Comparison of ENCODE assay signal across 8 mouse cellular contexts in the genomic region with DNA sequence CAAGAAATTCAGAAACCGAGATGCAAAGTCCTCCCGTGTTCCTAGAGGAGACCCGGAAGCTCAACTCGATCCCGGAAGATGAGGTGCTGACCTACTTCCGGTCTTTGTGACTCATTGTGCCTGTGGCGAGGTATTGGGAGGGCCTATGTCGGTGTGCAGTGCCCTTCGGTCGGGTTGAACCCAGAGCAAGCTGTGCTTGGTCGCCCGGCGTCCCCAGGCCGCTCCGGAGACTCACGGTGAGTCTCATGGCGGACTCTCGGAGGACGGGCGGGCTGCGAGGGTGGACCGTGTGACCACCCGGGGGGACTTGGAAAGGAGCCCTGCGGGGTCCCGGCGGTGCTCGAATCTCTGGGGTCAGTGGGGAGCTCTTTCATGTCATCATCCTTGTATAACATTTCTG. TPM values are rescaled to one million over a fixed set of nuclear protein-coding genes. Genes with fewer than 3 reads are reported as not detected.
A peak's percentile ranks its signal among the peaks of the same experiment; 100 is the strongest.
DNase-seq lines count a peak whose midpoint lies in the region; ATAC-seq lines count a peak whose summit lies in the region.

Zkscan1 (plus strand) TSS at position 89 of the 400 bp plus-strand sequence.

- H3K4me2 ChIP-seq in hindbrain, embryonic 15.5 days: peak within 1 kb of the TSS; percentile 78

- peak within 1 kb of the TSS; percentile 98 for H3K9ac ChIP-seq in hindbrain, embryonic 15.5 days

- no peaks in the 10 kb centered on the region for H3K36me3 ChIP-seq in hindbrain, embryonic 15.5 days

- peak; percentile 88 for DNase-seq in T-cell, adult 2 months (ENCODE audit: low spot score)
- peak; percentile 77 to 80 for DNase-seq in cerebellum, postnatal 36 days
- peak; percentile 72 to 82 for DNase-seq in frontal cortex, postnatal 36 days (ENCODE audit: low spot score in 2 of 2)
- peak; percentile 73 for DNase-seq in left cerebral cortex, adult 11 months (ENCODE audit: low spot score)
- DNase-seq in lung, postnatal 4 days: peak; percentile 83
- DNase-seq in retina, postnatal 7 days (ENCODE audit: low read depth, low spot score): peak; percentile 83
- DNase-seq in urinary bladder, adult 2 months (ENCODE audit: low spot score): peak; percentile 53

- H3K4me1 ChIP-seq in hindbrain, embryonic 15.5 days (replicated peaks): peaks cover 36% of the 10 kb centered on the region

- peak within 1 kb of the TSS; percentile 91 for H3K27ac ChIP-seq in hindbrain, embryonic 15.5 days (replicated peaks)

- H3K4me3 ChIP-seq in hindbrain, embryonic 15.5 days: peak within 1 kb of the TSS; percentile 86

- ATAC-seq in hindbrain, embryonic 15.5 days (ENCODE audit: low FRiP score, low read depth): peak; percentile 95

- no peaks in the 10 kb centered on the region for H3K27me3 ChIP-seq in hindbrain, embryonic 15.5 days

- WGBS in hindbrain, embryonic 15.5 days: 0% methylated on average over 27 of the region's 27 CpGs

- no peaks in the 10 kb centered on the region for H3K9me3 ChIP-seq in hindbrain, embryonic 15.5 days

RNA-seq across cellular contexts. Expression of gene Zkscan1, which starts in this region (rescaled TPM):
- 20.8 and 22.1 TPM in 2 replicates for polyA plus RNA-seq in hindbrain, embryonic 15.5 days (2015; fragmentation: Nextera tagmentation; extraction: Ambion mirVana)
- polyA plus RNA-seq in urinary bladder, adult 2 months (2012; rRNA removed): 10.2 and 13.2 TPM in 2 replicates

Comparison
In these comparisons a context has a peak if more than half of its experiments do, and no peak if none do; other contexts are left out.
1. Peak in every context shown above with its lines: DNase-seq, ATAC-seq, H3K4me3 ChIP-seq and H3K27ac ChIP-seq.